Mouse (Mus musculus): ENCODE data around the gene Kcnh2.

Gene Kcnh2

DNA sequence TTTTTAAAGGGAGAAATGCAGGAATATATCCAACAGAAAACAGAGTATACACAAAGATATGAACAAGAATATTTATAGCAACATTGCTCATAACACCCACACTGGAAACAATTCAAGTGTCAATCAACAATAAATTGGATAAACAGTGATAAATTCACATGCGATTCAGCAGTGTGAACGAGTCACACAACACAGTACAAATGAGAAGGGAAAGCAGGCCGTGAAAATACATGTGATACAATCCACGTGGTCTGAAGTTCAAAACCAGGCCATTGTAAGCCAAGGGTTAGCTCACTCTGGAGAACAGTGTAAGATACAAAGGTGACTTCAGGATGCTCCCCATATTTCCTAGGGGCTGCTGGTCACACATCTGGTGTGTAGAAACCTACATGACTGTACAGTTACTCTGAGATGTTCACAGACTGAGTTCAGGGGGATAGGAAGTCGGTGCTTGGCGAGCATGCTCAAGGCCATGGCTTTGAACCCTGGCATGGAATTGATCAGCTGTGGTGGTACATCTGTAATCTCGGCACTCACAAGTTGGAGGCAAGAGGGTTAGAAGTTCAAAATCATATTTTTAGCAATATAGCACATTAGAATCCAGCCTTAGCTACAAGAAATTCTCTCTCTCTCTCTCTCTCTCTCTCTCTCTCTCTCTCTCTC, 23.4 kb upstream of the Kcnh2 start:
- DNase-seq: no peak

DNA sequence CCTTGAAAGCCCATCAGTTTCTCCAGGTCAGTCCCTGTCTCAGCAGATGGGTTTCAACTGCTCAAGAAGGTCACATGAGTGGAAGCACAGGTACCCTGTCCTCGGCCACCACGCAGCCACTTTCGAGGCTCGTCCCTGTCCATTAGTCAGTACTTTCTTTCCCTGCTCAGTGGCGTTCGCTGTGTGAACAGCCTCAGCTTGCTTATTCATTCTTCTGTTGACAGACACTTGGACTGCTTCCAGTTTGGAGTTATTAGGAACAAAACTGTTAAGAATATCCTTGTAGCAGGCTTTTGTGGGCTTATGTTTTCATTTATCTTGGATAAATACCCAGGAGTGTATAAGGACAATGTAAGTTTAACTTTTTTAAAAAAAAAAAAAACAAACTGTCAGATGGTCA, 22.8 kb upstream of the Kcnh2 start:
- DNase-seq: no peak

- DNase-seq: no peak
Observed at GRCm38 (mm10) chr5:24373807-24374206, 22.4 kb upstream of the Kcnh2 start.

DNA sequence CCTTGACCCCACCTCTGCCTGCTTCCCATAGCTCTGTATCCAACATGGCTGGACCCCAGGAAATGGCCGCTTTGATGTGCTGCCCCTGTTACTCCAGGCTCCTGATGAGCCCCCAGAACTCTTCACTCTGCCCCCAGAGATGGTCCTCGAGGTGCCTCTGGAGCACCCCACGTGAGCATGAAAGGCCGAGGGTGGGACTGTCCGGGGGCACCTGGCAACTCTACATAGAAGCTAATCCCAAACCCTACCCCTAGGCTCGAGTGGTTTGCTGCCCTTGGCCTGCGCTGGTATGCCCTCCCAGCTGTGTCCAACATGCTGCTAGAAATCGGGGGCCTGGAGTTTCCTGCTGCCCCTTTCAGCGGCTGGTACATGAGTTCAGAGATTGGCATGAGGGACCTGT, 18.4 kb upstream of the Kcnh2 start:
- DNase-seq: no peak

- no peak for DNase-seq
Observed at GRCm38 (mm10) chr5:24366426-24366825, 15.0 kb upstream of the Kcnh2 start.

DNA sequence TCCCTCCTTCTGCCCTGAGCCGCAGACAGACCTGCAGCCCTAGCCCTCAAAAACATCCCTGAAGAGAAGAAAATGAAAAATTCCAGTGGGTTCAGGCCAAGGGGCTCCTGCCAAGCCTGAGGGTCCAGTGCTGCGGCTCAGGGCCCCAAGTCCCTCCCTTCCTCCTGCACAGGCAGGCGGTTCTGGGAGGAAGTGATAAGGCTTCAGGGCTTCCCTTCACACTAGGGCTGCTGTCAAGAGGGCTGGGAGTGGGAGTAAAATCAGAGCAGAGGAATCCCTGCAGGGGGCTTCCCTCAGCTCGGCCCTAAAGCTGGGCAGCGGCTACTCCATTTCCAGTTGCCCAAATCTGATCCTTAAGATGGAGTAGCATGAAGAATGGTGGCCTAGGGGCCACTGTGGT, 14.1 kb upstream of the Kcnh2 start:
- peak in 1 of 2 experiments; percentile 27 for DNase-seq

- no peak for DNase-seq
Observed at GRCm38 (mm10) chr5:24364963-24365362, 13.6 kb upstream of the Kcnh2 start.

- DNase-seq: peak; percentile 55 to 74
Observed at GRCm38 (mm10) chr5:24364508-24364907, 13.1 kb upstream of the Kcnh2 start, which contains the start of gene Nos3. Gene Nos3, plus strand, starts transcription at chr5:24364810.

DNA sequence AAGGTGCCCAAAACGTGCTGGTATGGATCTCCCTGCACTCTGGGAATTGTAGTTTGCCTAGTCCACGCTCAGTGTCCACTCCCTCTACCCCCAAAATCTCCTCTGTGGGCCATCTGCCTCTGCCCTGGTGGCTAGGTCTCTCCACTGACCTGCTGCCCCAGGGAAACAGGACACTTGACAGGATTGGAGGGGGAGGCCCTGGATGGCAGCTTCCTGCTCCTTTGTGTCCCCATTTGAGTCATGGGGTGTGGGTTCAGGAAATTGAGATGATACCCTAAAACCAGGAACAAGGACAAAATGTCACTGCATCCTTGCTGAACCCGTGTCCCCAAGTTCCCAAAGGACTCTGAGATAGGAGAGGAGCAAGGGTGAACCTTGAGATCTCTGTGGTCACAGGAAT, 12.7 kb upstream of the Kcnh2 start:
- DNase-seq: no peak

DNA sequence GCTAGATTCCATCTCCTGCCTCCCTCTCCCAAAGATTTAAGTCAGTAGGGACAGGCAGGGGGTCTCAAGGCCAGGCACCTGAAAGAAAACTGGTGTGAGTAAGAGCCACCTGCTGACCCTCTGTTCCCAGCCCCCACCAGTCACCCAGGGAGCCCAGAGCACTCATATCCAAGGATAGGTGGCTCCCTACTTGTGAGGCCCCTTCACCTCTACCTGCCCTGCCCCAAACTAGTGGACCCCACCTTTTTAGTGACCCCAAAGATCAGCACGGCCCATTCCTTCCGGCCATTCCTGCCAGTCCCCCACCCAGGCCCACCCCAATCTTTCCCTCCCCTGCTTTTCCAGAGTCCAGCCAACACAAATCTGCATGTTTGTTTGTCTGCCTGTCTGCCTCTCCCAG, 12.1 kb upstream of the Kcnh2 start:
- DNase-seq: no peak

DNA sequence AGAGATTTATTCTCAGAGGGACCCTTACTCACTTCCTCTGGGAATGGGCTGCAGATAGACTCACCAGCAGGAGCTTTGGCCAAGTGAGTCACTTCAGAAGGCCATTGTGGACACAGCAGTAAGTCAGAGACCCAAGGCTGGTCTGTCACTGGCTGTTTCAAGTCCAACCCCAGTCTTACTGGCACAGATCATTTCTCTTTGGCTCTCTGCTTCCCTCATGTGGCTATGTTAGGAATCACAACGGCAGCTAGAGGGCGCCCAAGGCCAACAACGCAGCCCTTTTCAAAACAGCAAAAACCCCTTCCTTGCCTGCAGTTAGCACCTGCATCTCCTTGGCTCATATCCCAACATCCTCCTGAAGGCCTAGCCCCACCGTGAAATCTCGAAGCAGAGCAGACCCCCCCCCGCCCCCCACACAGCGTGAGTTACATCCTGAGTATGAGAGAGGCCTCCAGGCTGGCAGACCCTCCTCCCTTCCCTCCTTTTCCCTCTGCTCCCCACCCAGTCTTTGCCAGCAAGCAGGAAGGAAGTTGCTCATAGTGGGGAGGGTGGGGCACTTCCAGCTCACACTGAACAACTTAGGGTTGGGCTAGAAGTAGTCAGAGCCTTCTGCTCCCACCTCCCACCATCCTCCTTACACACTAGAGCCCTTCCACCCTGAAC, 9.5 kb upstream of the Kcnh2 start:
- DNase-seq: peak; percentile 87 to 88

- DNase-seq: peak; percentile 93 to 94
Observed at GRCm38 (mm10) chr5:24357461-24357860, 6.1 kb upstream of the Kcnh2 start.

DNA sequence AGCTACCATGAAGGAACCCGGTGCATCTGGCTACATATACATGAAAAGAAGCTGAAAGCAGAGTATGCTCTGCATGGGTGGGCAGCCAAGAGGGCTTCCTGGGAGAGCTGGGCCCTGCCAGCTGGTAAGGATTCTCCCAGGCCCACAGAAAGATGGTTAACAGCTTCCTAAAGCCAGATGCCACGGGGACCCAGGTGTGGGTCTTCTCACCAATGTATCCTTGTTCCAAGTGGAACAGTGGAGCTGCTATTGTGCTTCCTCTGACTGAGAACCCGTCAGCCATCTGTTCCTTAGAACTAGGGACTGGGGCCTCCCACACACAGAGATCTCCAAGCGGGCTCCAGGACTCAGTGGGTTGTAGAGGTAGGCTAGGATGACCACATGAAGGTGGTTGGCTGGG, 5.4 kb upstream of the Kcnh2 start:
- DNase-seq: no peak

DNA sequence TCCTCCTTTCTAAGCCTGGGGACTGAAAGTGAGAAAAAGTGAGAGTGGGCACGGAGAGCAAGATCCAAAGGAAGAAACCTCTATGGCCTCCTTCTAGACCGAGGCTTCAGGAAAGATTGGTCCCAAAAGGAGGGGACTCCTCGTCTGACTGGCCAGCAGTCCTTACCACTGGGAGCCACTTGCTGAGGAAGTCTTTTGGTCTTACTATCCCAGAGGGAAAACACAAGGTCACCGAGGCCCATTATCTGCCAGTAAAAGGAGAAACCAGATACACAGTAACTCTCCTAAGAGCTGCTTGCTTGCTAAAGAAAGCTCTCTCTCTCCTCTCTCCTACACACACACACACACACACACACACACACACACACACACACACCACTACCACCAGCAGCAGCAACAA, 1.9 kb upstream of the Kcnh2 start:
- no peak for DNase-seq

- DNase-seq: peak; percentile 75 to 84
Observed at GRCm38 (mm10) chr5:24352251-24352859, 951 bp upstream of the Kcnh2 start.

DNA sequence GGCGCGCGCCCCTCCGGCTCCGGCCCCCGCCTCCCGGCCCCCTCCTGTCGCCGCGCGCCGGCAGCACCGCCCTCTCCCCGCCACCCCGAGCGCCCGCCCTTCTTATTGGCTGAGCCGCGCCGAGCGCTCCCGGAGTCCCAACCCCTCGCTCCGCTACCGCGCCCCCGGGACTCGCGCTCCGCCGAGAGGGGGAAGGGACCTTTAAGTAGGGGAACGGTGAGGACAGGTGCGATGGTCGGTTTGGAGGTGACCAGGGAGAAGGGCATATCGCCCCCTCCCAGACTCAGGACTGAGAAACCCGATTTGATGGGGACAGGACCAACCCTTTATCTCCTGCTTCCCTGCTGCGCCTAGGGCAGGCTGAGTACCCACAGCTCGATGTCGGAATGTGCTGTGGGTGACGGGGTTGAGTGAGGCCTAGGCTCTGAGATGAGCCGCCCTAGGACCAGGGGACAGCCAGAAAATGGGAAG, 332 bp upstream of the Kcnh2 start:
- peak; percentile 89 to 93 for DNase-seq

- DNase-seq: peak; percentile 26 to 48
Observed at GRCm38 (mm10) chr5:24350531-24351250, 713 bp downstream of the Kcnh2 start.

DNA sequence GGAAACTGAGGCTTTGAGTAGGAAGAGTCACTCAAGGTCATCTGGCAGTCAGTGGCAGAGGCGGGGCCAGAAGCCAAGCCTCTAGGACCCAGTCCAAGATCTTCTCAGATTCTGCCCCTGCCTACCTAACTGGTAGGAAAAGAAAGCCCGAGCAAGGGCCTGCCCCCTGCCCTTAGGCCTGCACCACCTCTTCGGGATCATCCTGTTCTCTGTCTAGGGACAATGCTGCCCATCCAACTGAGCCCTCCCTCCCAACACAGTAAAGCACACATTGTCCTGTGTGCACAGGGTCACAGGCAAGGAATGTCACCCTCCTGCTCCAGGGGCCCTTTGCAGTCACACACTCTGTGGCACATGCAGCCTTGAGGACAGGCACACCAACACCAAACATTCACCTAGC, 1.3 kb downstream of the Kcnh2 start:
- no peak for DNase-seq

DNA sequence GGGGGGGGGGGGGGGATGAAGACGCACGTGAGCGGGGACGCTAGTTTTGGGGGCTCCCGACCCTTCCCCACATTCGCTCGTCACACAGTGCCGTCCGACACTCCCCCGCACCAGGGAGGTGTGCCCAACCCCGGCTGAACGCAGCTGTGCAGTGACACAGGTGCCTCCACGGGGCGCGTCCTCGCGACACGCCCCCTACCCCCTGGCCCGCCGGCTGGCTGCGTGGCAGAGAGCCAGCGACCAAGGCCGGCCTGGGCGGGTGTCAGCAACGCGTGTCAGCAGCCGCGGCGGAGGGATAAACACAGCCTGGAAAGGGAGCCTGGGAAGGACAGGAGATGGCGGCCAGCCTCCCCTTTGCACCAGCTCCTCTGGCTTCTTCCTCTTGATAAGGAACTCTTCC, 2.9 kb downstream of the Kcnh2 start:
- DNase-seq: peak; percentile 60 to 69

DNA sequence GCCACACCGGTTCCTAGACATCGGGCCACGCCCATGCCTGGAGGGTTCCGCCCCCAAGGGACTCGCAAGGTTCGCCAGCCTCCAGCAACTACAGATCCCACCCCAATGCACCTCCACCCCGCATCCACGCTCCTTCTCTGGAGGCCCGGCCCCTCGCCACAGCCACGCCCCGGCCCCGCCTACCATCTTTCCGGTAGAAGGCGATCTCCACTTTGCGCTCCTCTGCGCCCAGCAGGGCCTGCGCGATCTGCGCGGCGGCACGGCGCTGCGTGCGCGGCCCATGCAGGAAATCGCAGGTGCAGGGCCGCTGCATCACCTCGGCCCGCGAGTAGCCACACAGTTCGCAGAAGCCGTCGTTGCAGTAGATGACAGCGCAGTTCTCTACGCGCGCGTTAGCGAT, 3.3 kb downstream of the Kcnh2 start:
- peak; percentile 87 to 90 for DNase-seq

- DNase-seq: no peak
Observed at GRCm38 (mm10) chr5:24347186-24347875, 4.1 kb downstream of the Kcnh2 start.

- DNase-seq: no peak
Observed at GRCm38 (mm10) chr5:24346313-24346712, 5.1 kb downstream of the Kcnh2 start.

Measured in kidney, postnatal 4 days (tissue).